Mouse (Mus musculus) subcutaneous adipose tissue, adult 2 months (tissue): ENCODE results near the gene Plscr5. TPM values are rescaled to one million over a fixed set of nuclear protein-coding genes. Genes with fewer than 3 reads are reported as not detected.

Experiments used
- polyA plus RNA-seq: library from polyadenylated mRNA; depleted of rRNA; stranded (reverse); fragments of >200 nt; gene quantifications from 2 replicates; pipeline ENCODE4 v1.2.3, GENCODE M21; 2012; ENCODE audit warnings: low replicate concordance; rRNA removed

Gene Plscr5
- not detected in 2 replicates for polyA plus RNA-seq

GRCm38 (mm10) chr9:92192636-92193035 is at the start of gene Plscr5:
Plscr5 (plus strand) TSS chr9:92192936.

GRCm38 (mm10) chr9:92249447-92249852 is 56.7 kb downstream of the Plscr5 start, which contains the start of gene Plscr1:
Plscr1 (plus strand) TSS chr9:92249750.

Other genes with a start within 250 kb of the Plscr5 start
- 2.8 and 14.5 TPM in 2 replicates for gene Plscr1, start 56.8 kb downstream of the Plscr5 start, polyA plus RNA-seq
- 5.1 and 5.8 TPM in 2 replicates for gene Plscr2, start 82.7 kb downstream of the Plscr5 start, polyA plus RNA-seq
- not detected in 2 replicates for gene 1700057G04Rik, start 116.4 kb downstream of the Plscr5 start, polyA plus RNA-seq